ENCODE assay signal across 10 mouse cellular contexts in genomic region chr17:12740317-12740716, GRCm38 (mm10). TPM values are rescaled to one million over a fixed set of nuclear protein-coding genes. Genes with fewer than 3 reads are reported as not detected.
DNase-seq lines count a peak whose midpoint lies in the region; ATAC-seq and TF ChIP-seq lines count a peak whose summit lies in the region.
"Had no signal": no experiment of that assay in that cellular context is flagged by ENCODE, and none has a peak within 500 bp of the region (broad histone marks: within the 10 kb centered on the region; RNA-seq: fewer than 3 reads in every experiment).

No protein-coding gene starts in this region.

- peak; percentile 44 for ATAC-seq in heart, postnatal 0 days (ENCODE audit: insufficient read depth, low read depth)
- peak; percentile 82 for ATAC-seq in liver, embryonic 15.5 days (ENCODE audit: insufficient read depth)

- peaks cover 67% of the 10 kb centered on the region for H3K4me1 ChIP-seq in heart, postnatal 0 days (ENCODE audit: control insufficient read depth, insufficient read depth)
- peaks cover 61% of the 10 kb centered on the region for H3K4me1 ChIP-seq in liver, embryonic 15.5 days (replicated peaks)
- H3K4me1 ChIP-seq in hindbrain, embryonic 10.5 days (replicated peaks), result peaks cover 25% of the 10 kb centered on the region; the same call in 1 of the 2 replicates
- H3K4me1 ChIP-seq: midbrain, embryonic 12.5 days had no signal

- no peak for TF ChIP-seq CTCF in heart, postnatal 0 days (IDR thresholded peaks at IDR 0.05; ENCODE audit: low read depth)

- DNase-seq in embryo, embryonic 10 days (ENCODE audit: low spot score), result peak; percentile 59
- no peak for DNase-seq in embryo, embryonic 9.5 days (ENCODE audit: extremely low spot score)
- DNase-seq in NIH3T3 (ENCODE audit: low read depth), result peak; percentile 44
- DNase-seq in heart, postnatal 0 days (ENCODE audit: low spot score), result peak; percentile 66
- no peak for DNase-seq in hindbrain, embryonic 10.5 days (ENCODE audit: low spot score)
- no peak for DNase-seq in right cerebral cortex, adult 2 months (ENCODE audit: low spot score in 2 of 2)
- DNase-seq in left cerebral cortex, adult 11 months (ENCODE audit: low spot score), result no peak
- DNase-seq: thymus, adult 2 months had no signal

- peak overlapping the region; percentile 17; the same call in 1 of the 2 replicates for H3K9ac ChIP-seq in heart, postnatal 0 days (replicated peaks; ENCODE audit: low read depth, low read length)
- no peak overlapping the region for H3K9ac ChIP-seq in liver, embryonic 15.5 days
- H3K9ac ChIP-seq: midbrain, embryonic 12.5 days had no signal

- peak; percentile 33; the same call in 1 of the 2 replicates for TF ChIP-seq EP300 in heart, postnatal 0 days (IDR thresholded peaks at IDR 0.05; ENCODE audit: low read depth)

- peak overlapping the region; percentile 58 for H3K4me2 ChIP-seq in heart, postnatal 0 days (ENCODE audit: low read depth, low read length)
- H3K4me2 ChIP-seq in liver, embryonic 15.5 days, result peak overlapping the region; percentile 4; the same call in 1 of the 2 replicates

- H3K4me3 ChIP-seq in heart, postnatal 0 days (ENCODE audit: low read depth, low read length), result no peak overlapping the region
- H3K4me3 ChIP-seq in liver, embryonic 15.5 days (replicated peaks), result no peak overlapping the region
- no peak overlapping the region for H3K4me3 ChIP-seq in hindbrain, embryonic 10.5 days
- H3K4me3 ChIP-seq: midbrain, embryonic 12.5 days had no signal

- H3K9me3 ChIP-seq in heart, postnatal 0 days (replicated peaks; ENCODE audit: control insufficient read depth, low read length), result no peaks in the 10 kb centered on the region
- 0 out of 2 replicates have a peak, but pooled peaks cover 4% of the 10 kb centered on the region for H3K9me3 ChIP-seq in liver, embryonic 15.5 days (replicated peaks)
- H3K9me3 ChIP-seq in hindbrain, embryonic 10.5 days, result peaks cover 31% of the 10 kb centered on the region

- 2% methylated on average over 2 of the region's 2 CpGs for WGBS in heart, postnatal 0 days
- 7% methylated on average over 2 of the region's 2 CpGs for WGBS in liver, embryonic 15.5 days (ENCODE audit: insufficient replicate concordance)
- WGBS in hindbrain, embryonic 10.5 days, result 61% methylated on average over 2 of the region's 2 CpGs

- H3K27me3 ChIP-seq in heart, postnatal 0 days (ENCODE audit: control insufficient read depth, insufficient read depth, low read length), result no peaks in the 10 kb centered on the region
- H3K27me3 ChIP-seq in liver, embryonic 15.5 days, result peaks cover 5% of the 10 kb centered on the region; the same call in 1 of the 2 replicates
- H3K27me3 ChIP-seq in hindbrain, embryonic 10.5 days (ENCODE audit: insufficient read depth, poor library complexity, severe bottlenecking), result no peaks in the 10 kb centered on the region

- peak overlapping the region; percentile 97 for H3K27ac ChIP-seq in heart, postnatal 0 days (ENCODE audit: low read depth)
- peak overlapping the region; percentile 45 for H3K27ac ChIP-seq in liver, embryonic 15.5 days (replicated peaks)
- no peak overlapping the region for H3K27ac ChIP-seq in hindbrain, embryonic 10.5 days
- H3K27ac ChIP-seq: midbrain, embryonic 12.5 days had no signal

- H3K36me3 ChIP-seq in heart, postnatal 0 days (replicated peaks; ENCODE audit: control insufficient read depth, insufficient read depth, low read length), result peaks cover 48% of the 10 kb centered on the region
- H3K36me3 ChIP-seq in liver, embryonic 15.5 days (replicated peaks), result peaks cover 41% of the 10 kb centered on the region
- H3K36me3 ChIP-seq in hindbrain, embryonic 10.5 days, result peaks cover 96% of the 10 kb centered on the region

RNA-seq across cellular contexts. Expression of gene Igf2r, which starts 29.1 kb away (rescaled TPM):
- 424 and 484 TPM in 2 replicates for total RNA-seq in heart, postnatal 0 days (2014; rRNA removed; ENCODE audit: low replicate concordance)
- polyA plus RNA-seq in heart, postnatal 0 days (2015; fragmentation: Nextera tagmentation; extraction: Ambion mirVana), result 52.2 and 59.9 TPM in 2 replicates
- polyA plus RNA-seq in liver, embryonic 15.5 days (2015; fragmentation: Nextera tagmentation; extraction: Ambion mirVana), result 13.0 and 15.6 TPM in 2 replicates
- polyA plus RNA-seq in hindbrain, embryonic 10.5 days (2016; fragmentation: Nextera tagmentation; extraction: Ambion mirVana), result 17.3 and 20.8 TPM in 2 replicates

Comparison
In these comparisons a context has a peak if more than half of its experiments do, and no peak if none do; other contexts are left out.
1. DNase-seq: peak in embryo, embryonic 10 days (single experiment), NIH3T3 (single experiment) and heart, postnatal 0 days (single experiment); none in embryo, embryonic 9.5 days (single experiment), hindbrain, embryonic 10.5 days (single experiment), right cerebral cortex, adult 2 months (0 of 2) and left cerebral cortex, adult 11 months (single experiment).